Mouse (Mus musculus) liver, embryonic 11.5 days (tissue): ENCODE measurements around the gene Tfcp2. TPM values are rescaled to one million over a fixed set of nuclear protein-coding genes. Genes with fewer than 3 reads are reported as not detected.

ENCODE experiments used
- ATAC-seq: fragments of 200-750 bp; cut with Nextera tagmentation; replicated peaks from 2 replicates; pipeline ENCODE4 v1.8.0; 2017; ENCODE audit warnings: moderate number of reproducible peaks, mild to moderate bottlenecking, moderate TSS enrichment, moderate library complexity; ENCODE audit not compliant: low FRiP score
- DNase-seq: peaks from one replicate; pipeline ENCODE4 v3.0.0-alpha.2; 2017; ENCODE audit warnings: low spot score
- H3K27ac ChIP-seq: fragments of 300-500 bp; sonication (generic); 2 replicates; pipeline ENCODE4 v1.5.1; 2014; ENCODE audit warnings: mild to moderate bottlenecking, low read depth, low read length, control low read depth
- H3K27me3 ChIP-seq: fragments of 300-500 bp; sonication (generic); replicated peaks from 2 replicates; pipeline ENCODE4 v1.6.1; 2014; ENCODE audit warnings: low read length, mixed read lengths; ENCODE audit not compliant: control insufficient read depth, insufficient read depth
- H3K36me3 ChIP-seq: fragments of 300-500 bp; sonication (generic); 2 replicates; pipeline ENCODE4 v1.6.1; 2014; ENCODE audit warnings: mild to moderate bottlenecking, low read length, moderate library complexity, mixed read lengths; ENCODE audit not compliant: control insufficient read depth, insufficient read depth
- H3K4me1 ChIP-seq: fragments of 300-500 bp; sonication (generic); replicated peaks from 2 replicates; pipeline ENCODE4 v1.6.1; 2014; ENCODE audit warnings: low read length, mixed read lengths; ENCODE audit not compliant: control insufficient read depth, insufficient read depth
- H3K4me2 ChIP-seq: fragments of 300-500 bp; sonication (generic); 2 replicates; pipeline ENCODE4 v1.6.1; 2014; ENCODE audit warnings: mild to moderate bottlenecking, control low read depth, moderate library complexity
- H3K4me3 ChIP-seq: fragments of 300-500 bp; sonication (generic); 2 replicates; pipeline ENCODE4 v1.5.1; 2014; ENCODE audit warnings: low read depth, low read length, control low read depth
- H3K9ac ChIP-seq: fragments of 300-500 bp; sonication (generic); 2 replicates; pipeline ENCODE4 v1.6.1; 2014; ENCODE audit warnings: low read depth, low read length, control low read depth
- H3K9me3 ChIP-seq: fragments of 300-500 bp; sonication (generic); 2 replicates; pipeline ENCODE4 v1.6.1; 2016; ENCODE audit warnings: low read length, inconsistent platforms, mixed read lengths; ENCODE audit not compliant: control insufficient read depth
- WGBS: fragments of 180-500 bp; shearing (Covaris S2); extraction: QIAGEN DNeasy Blood & Tissue Kit; methylation state at CpG from one replicate; pipeline ENCODE4 v1.1.7; 2014; 5-methylcytosine and 5-hydroxymethylcytosine counted together
- polyA plus RNA-seq: library from polyadenylated mRNA; unstranded; fragments of >200 nt; fragmentation: Nextera tagmentation; extraction: Ambion mirVana; gene quantifications from 2 replicates; pipeline ENCODE4 v1.2.1, GENCODE M21; 2014

The Tfcp2 gene
- polyA plus RNA-seq, 1 experiment from 2014 or later = 12.8 TPM

- ATAC-seq (peak; percentile 90), DNase-seq (peak; percentile 85)
- no peaks in the 10 kb centered on the region for H3K27me3 ChIP-seq
- 2% methylated on average over 66 of the region's 84 CpGs for WGBS
- H3K4me1 ChIP-seq = peaks cover 20% of the 10 kb centered on the region
- peak within 1 kb of the TSS; percentile 80 for H3K4me3 ChIP-seq
- H3K27ac ChIP-seq = peak within 1 kb of the TSS; percentile 80
- H3K9me3 ChIP-seq = no peaks in the 10 kb centered on the region
- peaks cover 13% of the 10 kb centered on the region; the same call in 1 of the 2 replicates for H3K36me3 ChIP-seq
- peak within 1 kb of the TSS; percentile 90 for H3K4me2 ChIP-seq
- peak within 1 kb of the TSS; percentile 69 for H3K9ac ChIP-seq
These were observed 83.3 kb downstream of the Tfcp2 start, which contains the start of gene Letmd1 for GRCm38 (mm10) chr15:100468295-100469188. Gene Letmd1, plus strand, starts transcription at chr15:100469023.

DNA sequence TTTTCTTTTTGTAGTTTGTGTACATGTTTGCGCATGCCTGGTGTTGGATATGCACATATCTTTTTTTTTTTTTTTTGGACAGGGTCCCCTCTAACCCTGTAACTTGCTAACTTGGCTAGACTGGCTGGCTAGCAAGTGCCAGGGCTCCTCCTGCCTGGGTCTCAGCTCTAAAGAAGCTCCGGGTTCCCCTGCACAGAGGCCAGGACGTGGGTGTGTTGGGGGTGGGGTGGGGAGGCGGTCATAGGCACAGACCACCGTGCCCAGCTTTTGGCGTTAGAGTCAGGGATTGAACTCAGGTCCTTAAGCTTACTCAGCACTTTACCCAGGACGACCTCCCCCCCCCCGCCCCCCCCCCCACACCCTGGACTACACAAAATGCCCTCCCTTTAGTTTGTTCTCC lies 84.1 kb downstream of the Tfcp2 start:
- H3K27me3 ChIP-seq = no peaks in the 10 kb centered on the region
- H3K4me1 ChIP-seq = peaks cover 20% of the 10 kb centered on the region
- H3K4me2 ChIP-seq = peak overlapping the region; percentile 90
- no peak overlapping the region for H3K27ac ChIP-seq
- DNase-seq = no peak
- no peaks in the 10 kb centered on the region for H3K9me3 ChIP-seq
- 38% methylated on average over 7 of the region's 8 CpGs for WGBS
- H3K4me3 ChIP-seq = peak overlapping the region; percentile 80
- H3K9ac ChIP-seq = no peak overlapping the region
- H3K36me3 ChIP-seq = peaks cover 13% of the 10 kb centered on the region; the same call in 1 of the 2 replicates
- ATAC-seq = no peak

GRCm38 (mm10) chr15:100465432-100465831 lies 86.4 kb downstream of the Tfcp2 start:
- H3K4me3 ChIP-seq = no peak overlapping the region
- 70% methylated on average over 2 of the region's 2 CpGs for WGBS
- H3K4me1 ChIP-seq = peaks cover 20% of the 10 kb centered on the region
- H3K36me3 ChIP-seq = no peaks in the 10 kb centered on the region
- no peak overlapping the region for H3K27ac ChIP-seq
- H3K27me3 ChIP-seq = no peaks in the 10 kb centered on the region
- no peaks in the 10 kb centered on the region for H3K9me3 ChIP-seq
- DNase-seq = no peak
- no peak for ATAC-seq
- H3K4me2 ChIP-seq = no peak overlapping the region
- H3K9ac ChIP-seq = no peak overlapping the region

DNA sequence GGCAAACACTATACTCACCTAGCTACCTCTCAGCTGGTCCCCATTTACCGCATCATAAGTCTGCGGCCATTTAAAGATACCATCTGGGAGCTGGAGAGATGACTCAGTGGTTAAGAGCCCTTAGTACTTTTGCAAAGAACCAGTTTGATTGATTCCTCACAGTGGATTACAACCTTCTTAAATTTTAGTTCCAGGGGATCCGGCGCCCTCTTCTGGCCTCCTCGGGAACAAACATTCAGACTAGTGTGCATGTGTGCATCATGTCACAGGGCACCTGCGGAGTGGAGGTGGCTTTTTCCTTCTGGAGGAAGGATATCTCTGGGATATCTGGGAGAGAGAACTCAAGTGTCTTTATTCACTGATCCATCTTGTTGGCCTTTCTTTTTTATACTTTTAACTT lies 88.1 kb downstream of the Tfcp2 start:
- Histone ChIP-seq H3K4me1 (peaks cover 12% of the 10 kb centered on the region), H3K36me3 (no peaks in the 10 kb centered on the region), H3K9ac (no peak overlapping the region), H3K4me3 (no peak overlapping the region), H3K4me2 (no peak overlapping the region), H3K27me3 (no peaks in the 10 kb centered on the region), H3K9me3 (no peaks in the 10 kb centered on the region), H3K27ac (no peak overlapping the region)
- 22% methylated on average over 6 of the region's 6 CpGs for WGBS
- DNase-seq (no peak), ATAC-seq (no peak)

DNA sequence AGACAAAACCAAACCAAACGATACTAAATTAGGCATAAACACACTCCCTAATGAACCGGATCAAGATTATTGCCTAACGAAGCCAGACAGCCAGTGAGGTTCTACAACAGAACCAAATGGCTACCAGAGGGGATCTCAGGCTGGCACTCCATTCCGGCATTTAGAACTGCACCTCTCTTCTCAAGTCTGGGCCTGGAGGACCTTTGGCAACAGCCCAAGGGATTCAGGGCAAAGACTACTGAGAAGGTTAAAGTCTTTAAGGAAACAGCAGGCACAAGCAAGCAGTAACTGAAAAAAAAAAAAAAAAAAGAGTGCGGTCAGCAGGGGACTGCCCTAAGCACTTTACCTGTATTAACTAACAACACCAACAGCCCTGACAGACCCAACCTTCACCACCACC lies 89.7 kb downstream of the Tfcp2 start:
- Histone ChIP-seq H3K9me3 (no peaks in the 10 kb centered on the region), H3K36me3 (no peaks in the 10 kb centered on the region), H3K4me1 (0 out of 2 replicates have a peak, but pooled peaks cover 2% of the 10 kb centered on the region), H3K9ac (no peak overlapping the region), H3K27ac (no peak overlapping the region), H3K4me2 (no peak overlapping the region), H3K4me3 (no peak overlapping the region), H3K27me3 (no peaks in the 10 kb centered on the region)
- no peak for ATAC-seq
- no peak for DNase-seq
- 82% methylated on average over 5 of the region's 5 CpGs for WGBS

GRCm38 (mm10) chr15:100461646-100462045 lies 90.2 kb downstream of the Tfcp2 start:
- no peaks in the 10 kb centered on the region for H3K36me3 ChIP-seq
- DNase-seq (no peak), ATAC-seq (no peak)
- H3K9ac ChIP-seq = no peak overlapping the region
- H3K4me3 ChIP-seq = no peak overlapping the region
- H3K9me3 ChIP-seq = no peaks in the 10 kb centered on the region
- H3K4me2 ChIP-seq = no peak overlapping the region
- H3K4me1 ChIP-seq = 0 out of 2 replicates have a peak, but pooled peaks cover 2% of the 10 kb centered on the region
- no peak overlapping the region for H3K27ac ChIP-seq
- 53% methylated on average over 9 of the region's 9 CpGs for WGBS
- H3K27me3 ChIP-seq = no peaks in the 10 kb centered on the region

GRCm38 (mm10) chr15:100460942-100461341 lies 90.9 kb downstream of the Tfcp2 start:
- no peaks in the 10 kb centered on the region for H3K9me3 ChIP-seq
- 8% methylated on average over 12 of the region's 12 CpGs for WGBS
- peak; percentile 85 for ATAC-seq
- H3K9ac ChIP-seq = no peak overlapping the region
- no peak overlapping the region for H3K27ac ChIP-seq
- peak overlapping the region; percentile 59 for H3K4me2 ChIP-seq
- H3K4me3 ChIP-seq = 0 out of 2 replicates have a peak overlapping the region, but pooled peaks have one; percentile 7
- no peak for DNase-seq
- H3K4me1 ChIP-seq = 0 out of 2 replicates have a peak, but pooled peaks cover 2% of the 10 kb centered on the region
- no peaks in the 10 kb centered on the region for H3K36me3 ChIP-seq
- no peaks in the 10 kb centered on the region for H3K27me3 ChIP-seq

GRCm38 (mm10) chr15:100458055-100458454 lies 93.8 kb downstream of the Tfcp2 start:
- Histone ChIP-seq H3K9me3 (no peaks in the 10 kb centered on the region), H3K4me1 (0 out of 2 replicates have a peak, but pooled peaks cover 2% of the 10 kb centered on the region), H3K4me3 (no peak overlapping the region), H3K27me3 (no peaks in the 10 kb centered on the region), H3K4me2 (no peak overlapping the region; the same call in 1 of the 2 replicates), H3K9ac (no peak overlapping the region), H3K36me3 (no peaks in the 10 kb centered on the region), H3K27ac (no peak overlapping the region)
- DNase-seq (no peak), ATAC-seq (0 out of 2 replicates have a peak, but pooled peaks have one; percentile 23)
- WGBS = 36% methylated on average over 10 of the region's 10 CpGs
